Mouse (Mus musculus) kidney, embryonic 15.5 days (tissue): Measurements from ENCODE around the gene Scn3a. TPM values are rescaled to one million over a fixed set of nuclear protein-coding genes. Genes with fewer than 3 reads are reported as not detected.

Experiments used
- ATAC-seq: fragments of 200-750 bp; cut with Nextera tagmentation; replicated peaks from 2 replicates; pipeline ENCODE4 v1.8.0; 2017; ENCODE audit warnings: moderate TSS enrichment; ENCODE audit not compliant: low FRiP score
- H3K27ac ChIP-seq: fragments of 300-500 bp; sonication (generic); 2 replicates; pipeline ENCODE4 v1.5.1; 2015; ENCODE audit warnings: mild to moderate bottlenecking, inconsistent platforms
- H3K27me3 ChIP-seq: fragments of 300-500 bp; sonication (generic); 2 replicates; pipeline ENCODE4 v1.6.1; 2015; ENCODE audit warnings: inconsistent platforms
- H3K36me3 ChIP-seq: fragments of 300-500 bp; sonication (generic); 2 replicates; pipeline ENCODE4 v1.6.1; 2015; ENCODE audit warnings: inconsistent platforms
- H3K4me1 ChIP-seq: fragments of 300-500 bp; sonication (generic); 2 replicates; pipeline ENCODE4 v1.6.1; 2015; ENCODE audit warnings: inconsistent platforms
- H3K4me2 ChIP-seq: fragments of 300-500 bp; sonication (generic); 2 replicates; pipeline ENCODE4 v1.6.1; 2015; ENCODE audit warnings: moderate library complexity, mild to moderate bottlenecking, inconsistent platforms
- H3K4me3 ChIP-seq: fragments of 300-500 bp; sonication (generic); replicated peaks from 2 replicates; pipeline ENCODE4 v1.5.1; 2015; ENCODE audit warnings: mild to moderate bottlenecking, inconsistent platforms
- H3K9ac ChIP-seq: fragments of 300-500 bp; sonication (generic); 2 replicates; pipeline ENCODE4 v1.6.1; 2015; ENCODE audit warnings: mild to moderate bottlenecking, inconsistent platforms
- H3K9me3 ChIP-seq: fragments of 300-500 bp; sonication (generic); replicated peaks from 2 replicates; pipeline ENCODE4 v1.6.1; 2016; ENCODE audit warnings: inconsistent platforms
- WGBS: fragments of 180-500 bp; shearing (Covaris S2); methylation state at CpG from one replicate; pipeline ENCODE4 v1.1.7; 2015; ENCODE audit warnings: mixed read lengths; 5-methylcytosine and 5-hydroxymethylcytosine counted together
- polyA plus RNA-seq: library from polyadenylated mRNA; unstranded; fragments of >200 nt; fragmentation: Nextera tagmentation; extraction: Ambion mirVana; gene quantifications from 2 replicates; pipeline ENCODE4 v1.2.1, GENCODE M21; 2015

The Scn3a gene
- polyA plus RNA-seq: 0.37 and 1.3 TPM in 2 replicates

DNA sequence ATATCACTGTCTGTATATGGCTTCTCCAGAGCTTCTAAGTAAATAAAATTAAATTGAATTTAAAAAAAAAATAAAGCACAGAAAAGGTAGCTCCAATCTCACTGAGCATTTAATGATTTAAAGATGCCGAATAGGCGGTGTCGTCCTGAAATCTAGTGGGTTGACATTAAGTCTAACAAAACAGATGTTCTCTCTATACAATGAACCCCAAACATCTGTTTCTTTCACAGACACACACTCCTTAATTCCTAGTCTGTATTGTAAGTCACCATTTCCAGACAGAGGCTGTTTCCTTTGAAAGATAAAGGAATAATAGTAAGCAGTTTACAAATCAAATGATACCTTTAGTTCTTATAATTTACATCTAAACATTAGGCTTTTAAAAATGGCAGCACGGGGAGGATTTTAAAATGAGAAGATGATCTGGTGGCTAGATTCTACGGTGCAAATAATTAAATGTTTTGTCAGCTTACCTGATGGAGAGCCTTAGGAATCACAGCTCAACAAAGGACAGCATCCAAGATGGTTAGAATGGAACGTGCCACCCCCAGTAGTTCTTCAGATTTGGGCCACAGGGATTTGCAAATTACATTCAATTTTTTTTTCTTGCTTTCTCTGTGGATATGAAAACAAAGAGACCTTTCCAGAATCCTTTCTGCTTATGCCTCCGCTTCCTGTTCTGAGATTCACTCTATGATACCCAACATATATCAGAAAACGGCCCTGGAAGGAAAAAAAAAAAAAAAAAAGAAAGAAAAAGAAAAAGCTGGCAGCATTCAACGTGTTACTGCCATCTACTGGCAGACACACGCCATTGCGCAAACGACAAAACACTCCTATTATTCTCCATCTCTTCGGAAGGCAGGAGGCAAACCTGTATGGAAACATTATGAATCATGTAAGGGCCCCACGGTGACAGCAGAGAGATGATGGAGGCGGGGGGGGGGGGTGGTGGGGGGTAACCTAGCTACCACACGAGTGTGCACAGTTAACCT, at the start of gene Scn3a:
Gene Scn3a, minus strand, starts transcription at position 835 of the 995 bp plus-strand sequence.
- Histone ChIP-seq H3K4me2 (0 out of 2 replicates have a peak within 1 kb of the TSS, but pooled peaks have one; percentile 7), H3K36me3 (no peaks in the 10 kb centered on the region), H3K27me3 (no peaks in the 10 kb centered on the region), H3K9ac (no peak within 1 kb of the TSS), H3K4me3 (no peak within 1 kb of the TSS), H3K4me1 (no peaks in the 10 kb centered on the region), H3K9me3 (no peaks in the 10 kb centered on the region), H3K27ac (no peak within 1 kb of the TSS)
- no peak for ATAC-seq
- WGBS: 25% methylated on average over 16 of the region's 16 CpGs

DNA sequence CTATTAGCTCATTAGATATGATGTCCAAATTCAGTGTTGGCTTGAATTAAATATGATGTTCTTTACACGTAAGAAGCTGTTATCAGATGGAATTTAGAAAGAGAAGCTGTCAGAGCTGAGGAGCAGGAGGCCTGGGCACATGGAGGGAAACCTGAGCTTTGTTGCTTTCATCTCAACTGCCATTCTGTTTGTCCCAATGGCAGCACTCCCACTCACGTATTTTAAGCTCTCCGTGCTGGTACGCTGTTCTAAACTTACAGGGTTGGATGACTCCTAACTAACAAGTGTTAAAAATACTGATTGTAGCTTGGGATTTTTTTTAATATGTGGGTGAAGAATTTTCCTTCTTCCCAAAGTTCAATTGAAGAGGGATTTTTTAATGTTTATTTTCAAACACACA, 44.5 kb upstream of the Scn3a start:
- H3K9ac ChIP-seq: no peak overlapping the region
- H3K4me3 ChIP-seq: no peak overlapping the region
- H3K9me3 ChIP-seq: no peaks in the 10 kb centered on the region
- H3K27ac ChIP-seq: no peak overlapping the region
- no peaks in the 10 kb centered on the region for H3K4me1 ChIP-seq
- H3K4me2 ChIP-seq: no peak overlapping the region
- no peaks in the 10 kb centered on the region for H3K36me3 ChIP-seq
- H3K27me3 ChIP-seq: no peaks in the 10 kb centered on the region
- WGBS: 60% methylated on average over 4 of the region's 4 CpGs
- ATAC-seq: no peak

- no peak overlapping the region for H3K27ac ChIP-seq
- H3K4me2 ChIP-seq: no peak overlapping the region
- H3K27me3 ChIP-seq: no peaks in the 10 kb centered on the region
- no peaks in the 10 kb centered on the region for H3K9me3 ChIP-seq
- no peak for ATAC-seq
- no peak overlapping the region for H3K4me3 ChIP-seq
- no peaks in the 10 kb centered on the region for H3K36me3 ChIP-seq
- no peak overlapping the region for H3K9ac ChIP-seq
- H3K4me1 ChIP-seq: no peaks in the 10 kb centered on the region
These were observed 40.4 kb upstream of the Scn3a start for GRCm38 (mm10) chr2:65607813-65608212.

GRCm38 (mm10) chr2:65587679-65588078, 20.3 kb upstream of the Scn3a start:
- no peaks in the 10 kb centered on the region for H3K4me1 ChIP-seq
- no peaks in the 10 kb centered on the region for H3K27me3 ChIP-seq
- no peak overlapping the region for H3K4me3 ChIP-seq
- H3K9me3 ChIP-seq: no peaks in the 10 kb centered on the region
- no peak for ATAC-seq
- no peak overlapping the region for H3K9ac ChIP-seq
- H3K27ac ChIP-seq: no peak overlapping the region
- no peak overlapping the region for H3K4me2 ChIP-seq
- no peaks in the 10 kb centered on the region for H3K36me3 ChIP-seq
- WGBS: 74% methylated on average over 5 of the region's 5 CpGs

DNA sequence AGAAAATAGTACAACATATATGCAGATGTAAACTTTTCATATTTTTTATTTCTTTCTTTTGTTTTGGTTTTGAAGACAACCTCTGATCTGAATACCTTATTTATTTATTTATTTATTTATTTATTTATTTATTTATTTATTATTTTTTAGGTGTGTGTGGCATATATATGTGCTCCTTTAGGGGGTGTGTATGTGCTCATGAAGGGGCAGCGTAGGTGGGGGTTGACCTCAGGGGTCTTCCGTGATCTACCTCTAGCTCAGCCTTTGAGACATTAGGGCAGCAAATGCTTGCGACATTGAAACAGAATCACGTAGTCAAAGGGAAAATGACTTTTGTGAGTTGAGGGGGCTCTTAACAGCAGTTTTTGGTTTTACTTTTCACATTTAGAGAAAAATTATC, 498 bp upstream of the Scn3a start:
- Histone ChIP-seq H3K4me1 (no peaks in the 10 kb centered on the region), H3K9ac (no peak overlapping the region), H3K9me3 (no peaks in the 10 kb centered on the region), H3K4me3 (no peak overlapping the region), H3K27ac (no peak overlapping the region), H3K27me3 (no peaks in the 10 kb centered on the region), H3K36me3 (no peaks in the 10 kb centered on the region), H3K4me2 (no peak overlapping the region)
- ATAC-seq: no peak
- 97% methylated on average over 4 of the region's 4 CpGs for WGBS

- no peak overlapping the region for H3K9ac ChIP-seq
- H3K27me3 ChIP-seq: no peaks in the 10 kb centered on the region
- no peak overlapping the region for H3K4me2 ChIP-seq
- WGBS: 36% methylated on average over 4 of the region's 4 CpGs
- no peak overlapping the region for H3K27ac ChIP-seq
- H3K36me3 ChIP-seq: no peaks in the 10 kb centered on the region
- H3K9me3 ChIP-seq: no peaks in the 10 kb centered on the region
- H3K4me3 ChIP-seq: no peak overlapping the region
- no peaks in the 10 kb centered on the region for H3K4me1 ChIP-seq
- ATAC-seq: no peak
These were observed 3.5 kb downstream of the Scn3a start for GRCm38 (mm10) chr2:65563898-65564297.

DNA sequence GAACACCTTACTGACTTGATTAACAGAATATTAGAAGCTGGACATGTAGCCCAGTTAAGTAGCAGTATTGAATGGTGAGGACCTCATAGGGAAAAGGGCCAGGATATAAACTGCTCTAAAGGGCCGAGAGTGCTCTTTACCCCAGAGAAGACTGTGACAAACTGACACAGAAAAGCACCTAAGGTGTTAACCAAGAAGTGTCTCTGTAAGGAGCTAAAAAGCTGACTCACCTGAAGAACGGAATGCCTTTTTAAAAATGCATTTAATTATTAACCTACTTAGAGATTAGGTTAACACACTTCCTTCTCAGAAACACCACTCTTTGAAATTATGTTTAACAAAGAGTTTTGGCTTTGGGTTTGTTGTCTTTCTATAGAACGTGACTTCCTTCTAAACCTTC, 9.7 kb downstream of the Scn3a start:
- no peaks in the 10 kb centered on the region for H3K9me3 ChIP-seq
- no peaks in the 10 kb centered on the region for H3K36me3 ChIP-seq
- H3K4me1 ChIP-seq: no peaks in the 10 kb centered on the region
- H3K9ac ChIP-seq: no peak overlapping the region
- no peak overlapping the region for H3K4me2 ChIP-seq
- 71% methylated on average over 3 of the region's 3 CpGs for WGBS
- no peaks in the 10 kb centered on the region for H3K27me3 ChIP-seq
- no peak overlapping the region for H3K27ac ChIP-seq
- H3K4me3 ChIP-seq: no peak overlapping the region
- ATAC-seq: no peak

DNA sequence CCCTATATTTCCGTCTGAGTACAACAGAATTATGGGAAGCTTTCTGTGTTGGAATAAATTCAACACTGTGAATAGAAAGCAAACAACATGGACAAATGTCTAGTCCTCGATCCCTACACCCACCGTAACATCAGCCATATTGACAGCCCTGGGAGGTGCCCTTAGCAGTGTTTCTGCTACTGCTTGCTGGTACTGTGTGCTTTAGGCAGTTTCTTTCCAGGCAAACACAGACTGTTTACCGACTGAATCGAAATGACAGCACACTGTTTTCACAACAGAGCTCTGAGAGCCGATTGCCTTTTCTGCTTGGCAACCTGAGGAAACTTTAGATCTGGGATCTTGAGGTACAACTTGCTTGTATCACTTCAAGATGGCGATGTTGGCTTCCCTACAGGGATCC, 12.8 kb downstream of the Scn3a start:
- Histone ChIP-seq H3K4me1 (0 out of 2 replicates have a peak, but pooled peaks cover 3% of the 10 kb centered on the region), H3K27me3 (no peaks in the 10 kb centered on the region), H3K9ac (no peak overlapping the region), H3K4me3 (no peak overlapping the region), H3K36me3 (no peaks in the 10 kb centered on the region), H3K9me3 (no peaks in the 10 kb centered on the region), H3K27ac (no peak overlapping the region), H3K4me2 (no peak overlapping the region)
- WGBS: 85% methylated on average over 7 of the region's 7 CpGs
- ATAC-seq: no peak

DNA sequence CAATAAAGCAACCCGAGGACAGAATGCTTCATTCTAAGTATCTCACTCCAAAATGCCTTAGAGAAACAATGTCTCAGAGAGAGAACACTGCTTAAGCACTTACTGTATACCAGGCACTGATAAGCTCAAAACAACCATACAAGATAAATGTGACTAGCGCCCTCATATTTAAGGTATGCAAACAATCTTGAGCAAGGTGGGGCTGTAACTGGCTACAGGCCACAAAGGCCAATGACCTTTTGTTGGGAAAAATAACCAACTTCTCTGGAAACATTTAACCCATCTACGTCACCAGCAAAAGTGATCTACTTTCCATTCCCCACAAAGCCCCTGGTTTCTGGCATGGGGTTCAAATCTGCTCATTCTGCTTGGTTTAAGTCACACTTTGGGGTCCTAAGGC, 14.0 kb downstream of the Scn3a start:
- no peaks in the 10 kb centered on the region for H3K36me3 ChIP-seq
- 0 out of 2 replicates have a peak, but pooled peaks cover 3% of the 10 kb centered on the region for H3K4me1 ChIP-seq
- H3K4me3 ChIP-seq: no peak overlapping the region
- no peak overlapping the region for H3K4me2 ChIP-seq
- no peak overlapping the region for H3K9ac ChIP-seq
- WGBS: 87% methylated on average over 3 of the region's 3 CpGs
- no peak overlapping the region for H3K27ac ChIP-seq
- no peak for ATAC-seq
- H3K9me3 ChIP-seq: no peaks in the 10 kb centered on the region
- no peaks in the 10 kb centered on the region for H3K27me3 ChIP-seq

- H3K4me1 ChIP-seq: 0 out of 2 replicates have a peak, but pooled peaks cover 3% of the 10 kb centered on the region
- H3K4me3 ChIP-seq: no peak overlapping the region
- H3K36me3 ChIP-seq: no peaks in the 10 kb centered on the region
- H3K27ac ChIP-seq: no peak overlapping the region
- ATAC-seq: no peak
- WGBS: 53% methylated on average over 3 of the region's 3 CpGs
- H3K9me3 ChIP-seq: no peaks in the 10 kb centered on the region
- H3K4me2 ChIP-seq: no peak overlapping the region
- no peaks in the 10 kb centered on the region for H3K27me3 ChIP-seq
- no peak overlapping the region for H3K9ac ChIP-seq
These were observed 14.7 kb downstream of the Scn3a start for GRCm38 (mm10) chr2:65552727-65553126.

DNA sequence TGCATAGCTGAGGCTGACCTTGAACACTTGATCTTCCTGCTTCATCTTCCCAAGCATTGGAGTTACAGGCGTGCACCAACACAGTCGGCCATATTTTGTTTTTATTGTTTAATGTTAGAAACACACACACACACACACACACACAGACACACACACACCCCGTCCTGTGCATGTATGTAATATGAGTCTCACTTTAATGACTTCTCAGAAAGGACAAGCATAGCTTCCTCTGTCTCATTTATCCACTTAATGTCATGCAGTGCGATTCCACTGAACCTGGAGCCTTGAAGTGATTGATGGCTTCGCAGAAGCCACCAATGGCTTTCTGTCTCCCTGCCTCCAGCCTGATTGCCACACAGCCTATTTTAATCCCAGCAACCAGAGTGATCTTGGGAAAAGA, 15.2 kb downstream of the Scn3a start:
- Histone ChIP-seq H3K27me3 (no peaks in the 10 kb centered on the region), H3K9ac (no peak overlapping the region), H3K4me1 (0 out of 2 replicates have a peak, but pooled peaks cover 3% of the 10 kb centered on the region), H3K9me3 (no peaks in the 10 kb centered on the region), H3K4me2 (no peak overlapping the region), H3K27ac (no peak overlapping the region), H3K4me3 (no peak overlapping the region), H3K36me3 (no peaks in the 10 kb centered on the region)
- 42% methylated on average over 5 of the region's 5 CpGs for WGBS
- peak; percentile 73 for ATAC-seq

DNA sequence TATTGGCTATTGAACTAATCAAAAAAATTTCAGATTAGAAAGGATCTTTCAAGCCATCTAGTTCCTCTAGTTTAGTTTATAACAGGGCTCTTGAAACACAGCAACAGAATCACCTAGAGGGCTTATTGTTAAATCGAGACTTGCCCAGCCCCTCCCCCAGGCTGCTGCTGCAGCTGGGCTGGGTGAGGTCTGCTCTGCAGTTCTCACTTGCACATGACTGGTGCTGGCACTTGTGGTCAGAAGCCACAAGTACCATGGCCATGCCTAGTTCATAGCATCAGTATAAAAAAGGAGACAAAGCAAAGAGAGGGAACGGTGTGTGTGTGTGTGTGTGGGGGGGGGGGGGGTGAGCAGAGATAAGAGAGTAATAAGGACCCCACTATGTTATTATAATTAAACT, 15.7 kb downstream of the Scn3a start:
- no peaks in the 10 kb centered on the region for H3K36me3 ChIP-seq
- H3K27me3 ChIP-seq: no peaks in the 10 kb centered on the region
- no peak overlapping the region for H3K27ac ChIP-seq
- H3K4me2 ChIP-seq: no peak overlapping the region
- no peak overlapping the region for H3K9ac ChIP-seq
- no peak overlapping the region for H3K4me3 ChIP-seq
- WGBS: 28% methylated on average over 2 of the region's 2 CpGs
- 0 out of 2 replicates have a peak, but pooled peaks cover 3% of the 10 kb centered on the region for H3K4me1 ChIP-seq
- ATAC-seq: peak; percentile 49; the same call in 1 of the 2 replicates
- H3K9me3 ChIP-seq: no peaks in the 10 kb centered on the region
